Mouse (Mus musculus): ENCODE data around the gene Wipi2.

The Wipi2 gene

DNA sequence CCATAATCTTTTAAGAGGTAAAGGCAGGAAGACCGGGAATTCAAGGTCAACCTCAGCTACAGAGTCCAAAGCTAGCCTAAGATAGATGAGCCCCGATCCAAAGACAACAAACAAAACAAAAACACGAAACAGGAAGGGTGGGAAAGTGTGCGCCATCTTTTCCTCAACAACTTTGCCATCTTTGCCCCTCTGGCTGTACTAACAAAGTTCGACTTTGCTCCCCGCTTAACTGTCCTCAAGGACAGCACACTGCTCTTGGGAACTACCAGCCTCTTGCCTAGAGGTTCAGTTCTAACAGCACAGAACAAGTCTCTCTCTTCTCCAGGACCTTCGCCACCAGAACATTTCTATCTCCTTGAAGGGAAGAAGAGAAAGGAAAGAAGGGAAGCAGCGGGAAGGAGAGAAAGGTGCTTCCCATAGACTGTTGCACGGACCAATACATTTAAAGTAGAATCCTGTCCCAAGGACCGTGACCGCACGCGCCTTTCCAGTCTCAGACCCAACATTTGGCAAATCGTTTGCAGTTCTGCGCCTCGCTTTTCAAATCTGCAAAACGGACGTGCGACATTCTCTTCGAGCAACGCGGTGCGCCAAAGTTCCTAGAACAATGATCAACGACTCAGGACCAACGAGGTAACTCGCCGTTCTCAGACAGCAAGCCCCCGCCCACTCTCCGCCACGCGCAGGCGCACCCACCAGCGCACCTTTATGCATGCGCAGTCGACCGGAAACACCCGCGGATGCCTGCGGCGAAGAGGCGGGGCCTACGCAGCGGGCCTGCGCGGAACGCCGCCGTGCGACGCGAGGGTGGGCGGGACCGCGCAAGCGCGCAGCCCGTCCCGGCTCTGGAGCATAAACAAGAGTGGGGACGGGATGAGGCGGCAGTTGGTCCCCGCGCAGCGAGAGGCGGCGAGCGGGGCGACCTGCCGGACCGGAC is 1.5 kb downstream of the Wipi2 start:
- ATAC-seq (ENCODE audit: insufficient number of reproducible peaks, low FRiP score, low TSS enrichment), result peak; percentile 91

DNA sequence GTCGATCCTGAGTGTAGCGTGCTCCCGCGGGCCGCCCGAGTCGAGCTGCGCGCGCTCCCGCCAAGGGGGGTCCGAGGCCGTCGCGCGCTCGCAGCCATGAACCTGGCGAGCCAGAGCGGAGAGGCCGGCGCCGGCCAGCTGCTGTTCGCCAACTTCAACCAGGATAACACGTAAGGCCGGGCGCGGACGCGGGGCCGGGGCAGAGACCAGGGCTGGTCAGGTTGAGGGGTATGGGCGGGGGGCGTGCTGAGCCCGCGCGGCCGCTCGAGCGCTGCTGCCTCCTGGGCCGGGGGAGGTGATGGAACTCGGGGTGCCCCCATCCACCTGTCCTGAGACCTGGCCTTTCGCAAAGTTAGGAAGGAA is 2.1 kb downstream of the Wipi2 start:
- peak; percentile 47; the same call in 1 of the 2 replicates for ATAC-seq (ENCODE audit: insufficient number of reproducible peaks, low FRiP score, low TSS enrichment)

DNA sequence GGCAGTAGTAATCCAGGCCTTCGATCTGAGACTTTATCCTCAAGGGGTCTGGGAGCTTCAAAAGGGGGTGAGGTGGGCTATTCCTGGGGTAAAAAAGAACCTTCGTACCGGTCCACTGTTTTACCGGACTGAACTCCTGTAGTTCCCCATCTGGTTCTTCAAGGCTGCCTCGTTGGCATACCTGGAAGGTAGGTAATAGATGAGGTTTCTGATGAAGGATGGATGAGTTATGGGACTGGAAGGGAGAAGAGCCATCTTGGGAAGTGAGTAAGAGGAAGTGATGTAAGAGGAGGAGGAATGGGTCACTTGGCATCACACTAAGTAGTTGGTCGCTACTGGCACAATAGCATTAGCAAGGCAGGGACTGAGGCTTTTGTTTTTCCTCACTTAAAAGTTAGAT is 2.7 kb downstream of the Wipi2 start:
- no peak for ATAC-seq (ENCODE audit: insufficient number of reproducible peaks, low FRiP score, low TSS enrichment)

DNA sequence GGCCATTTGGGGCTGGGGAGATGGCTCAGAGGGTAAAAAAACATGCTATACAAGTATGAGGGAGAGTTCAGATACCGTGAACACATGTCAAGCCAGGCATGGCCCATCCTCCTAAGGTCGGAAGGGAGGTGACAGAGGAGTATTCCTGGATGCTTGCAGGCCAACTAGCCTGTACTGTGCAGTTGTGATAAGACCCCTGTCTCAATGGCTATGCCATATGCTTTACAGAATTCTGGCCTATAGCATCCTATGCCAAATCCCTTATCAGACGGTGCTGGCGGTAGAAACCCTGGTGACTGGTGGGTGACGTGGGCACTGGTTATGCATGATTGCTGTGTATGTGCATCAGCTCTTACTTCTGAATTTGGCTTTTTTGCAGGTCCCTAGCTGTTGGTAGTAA is 10.3 kb downstream of the Wipi2 start:
- no peak for ATAC-seq (ENCODE audit: insufficient number of reproducible peaks, low FRiP score, low TSS enrichment)

DNA sequence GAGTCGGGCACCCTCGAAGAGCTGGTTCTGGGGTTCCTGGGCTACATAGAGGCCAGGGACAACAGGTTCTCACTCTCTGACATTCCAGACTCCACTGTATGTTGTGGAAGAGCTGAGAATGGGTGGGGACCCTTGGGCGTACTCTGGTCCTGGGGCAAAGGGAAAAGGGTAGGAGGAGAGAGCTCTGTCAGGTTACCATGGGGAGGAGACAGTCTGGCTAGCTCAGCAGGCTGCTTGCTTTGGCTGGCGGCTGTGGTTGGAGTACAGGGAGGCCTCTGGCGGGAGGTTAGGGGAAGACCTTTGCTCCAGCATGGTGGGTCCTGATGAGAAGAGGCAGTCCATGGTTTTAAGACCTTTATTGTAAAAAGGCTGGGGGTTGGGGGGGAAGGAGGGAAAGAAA is 12.6 kb downstream of the Wipi2 start:
- ATAC-seq (ENCODE audit: insufficient number of reproducible peaks, low FRiP score, low TSS enrichment), result no peak

DNA sequence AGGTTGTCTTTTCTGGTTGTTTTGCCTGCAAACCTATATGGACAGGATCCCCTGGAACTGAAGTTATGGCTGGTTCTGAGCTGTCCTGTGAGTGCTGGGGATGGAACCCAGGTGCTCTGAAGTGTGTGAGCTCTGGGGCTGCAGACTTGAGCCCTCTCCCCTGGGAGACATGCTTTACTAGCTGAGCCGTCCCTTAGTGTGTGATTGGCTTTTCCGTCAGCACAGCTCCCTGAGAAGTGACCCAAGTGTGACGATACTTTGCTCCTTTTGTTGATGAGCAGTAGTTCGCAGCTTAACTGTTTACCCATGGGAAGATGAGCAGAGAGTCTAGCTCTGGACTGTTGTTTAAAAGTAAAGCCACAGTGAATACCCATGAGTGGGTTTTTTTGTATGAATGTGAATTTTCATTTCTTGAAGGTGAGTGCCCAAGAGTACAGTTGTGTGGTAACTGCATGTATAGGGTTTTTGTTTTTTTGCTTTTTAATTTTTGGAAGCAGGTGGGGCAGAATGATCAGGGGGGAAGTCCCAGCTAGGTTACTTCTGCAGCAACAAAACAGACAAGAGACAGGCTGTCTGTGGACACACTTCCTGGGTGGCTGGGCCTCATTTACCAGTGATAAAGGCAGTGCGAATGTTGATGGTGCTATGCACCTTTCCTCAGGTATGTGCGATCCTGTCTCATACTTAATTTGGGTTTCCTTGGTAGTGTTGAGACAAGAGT is 14.0 kb downstream of the Wipi2 start:
- no peak for ATAC-seq (ENCODE audit: insufficient number of reproducible peaks, low FRiP score, low TSS enrichment)

DNA sequence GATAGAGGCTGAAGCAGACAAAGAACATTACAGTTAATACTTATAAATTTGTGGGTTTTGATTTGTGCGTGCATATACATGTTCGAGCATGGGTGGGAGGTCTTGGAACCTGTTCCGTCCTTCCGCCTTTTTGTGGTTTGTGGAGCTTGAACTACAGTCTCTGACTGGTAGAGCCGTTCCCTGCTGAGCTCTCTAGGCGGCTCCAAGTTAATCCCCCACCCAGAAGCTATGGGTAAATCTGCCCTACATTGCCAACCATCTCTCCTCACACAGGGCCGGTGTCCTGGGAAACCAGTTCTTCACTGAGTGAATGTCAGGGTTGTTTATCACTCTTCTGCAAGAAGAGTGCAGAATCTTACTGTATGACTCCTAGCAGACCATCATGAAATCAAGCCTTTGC is 20.7 kb downstream of the Wipi2 start:
- ATAC-seq (ENCODE audit: insufficient number of reproducible peaks, low FRiP score, low TSS enrichment), result no peak

DNA sequence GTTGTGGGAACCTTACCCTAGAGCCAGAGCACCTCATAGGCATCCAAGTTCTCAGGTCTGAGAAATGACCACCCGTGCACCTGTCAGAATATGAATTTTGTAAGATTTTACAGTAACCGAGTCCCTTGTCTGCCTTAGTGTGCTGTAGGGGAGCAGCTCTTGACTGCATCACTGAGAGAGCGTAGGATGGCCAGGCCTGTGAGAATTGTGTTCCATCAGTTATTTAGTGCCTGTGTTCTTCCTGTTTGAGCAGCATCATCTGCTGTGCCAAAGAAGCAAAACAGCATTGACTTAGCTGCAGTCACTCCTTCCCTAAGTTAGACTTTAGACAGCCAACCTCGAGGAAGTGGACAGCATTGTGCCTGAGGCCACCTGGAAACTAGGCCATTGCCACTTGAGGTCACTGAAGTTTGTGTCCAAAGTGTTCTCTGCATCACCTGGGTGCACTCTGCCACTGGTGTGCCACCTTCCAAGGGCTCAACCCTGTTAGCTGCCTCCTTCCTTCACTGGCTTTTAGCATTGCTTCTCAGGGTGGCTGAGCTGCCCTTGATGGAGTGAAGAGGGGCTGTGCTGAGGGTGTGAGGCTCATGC is 22.1 kb downstream of the Wipi2 start:
- no peak for ATAC-seq (ENCODE audit: insufficient number of reproducible peaks, low FRiP score, low TSS enrichment)

DNA sequence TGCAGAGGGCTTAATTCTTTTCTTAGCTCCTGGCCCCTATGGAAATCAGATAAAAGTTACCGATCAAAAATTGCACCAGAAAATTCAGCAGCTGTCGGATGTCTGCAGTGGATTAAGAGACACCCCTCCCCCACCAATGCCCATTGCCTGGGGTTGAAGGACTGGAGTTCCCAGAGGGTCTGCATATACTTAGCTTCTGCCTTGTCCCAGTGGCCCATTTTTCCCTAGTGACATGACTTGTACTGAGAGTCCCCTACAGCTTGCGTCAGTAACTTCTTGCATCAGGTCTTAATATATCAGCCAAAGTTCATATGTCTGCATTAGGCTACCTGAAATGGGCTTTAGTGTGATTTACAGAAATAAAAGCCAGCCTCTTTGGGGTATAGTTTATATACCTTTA is 22.9 kb downstream of the Wipi2 start:
- no peak for ATAC-seq (ENCODE audit: insufficient number of reproducible peaks, low FRiP score, low TSS enrichment)

DNA sequence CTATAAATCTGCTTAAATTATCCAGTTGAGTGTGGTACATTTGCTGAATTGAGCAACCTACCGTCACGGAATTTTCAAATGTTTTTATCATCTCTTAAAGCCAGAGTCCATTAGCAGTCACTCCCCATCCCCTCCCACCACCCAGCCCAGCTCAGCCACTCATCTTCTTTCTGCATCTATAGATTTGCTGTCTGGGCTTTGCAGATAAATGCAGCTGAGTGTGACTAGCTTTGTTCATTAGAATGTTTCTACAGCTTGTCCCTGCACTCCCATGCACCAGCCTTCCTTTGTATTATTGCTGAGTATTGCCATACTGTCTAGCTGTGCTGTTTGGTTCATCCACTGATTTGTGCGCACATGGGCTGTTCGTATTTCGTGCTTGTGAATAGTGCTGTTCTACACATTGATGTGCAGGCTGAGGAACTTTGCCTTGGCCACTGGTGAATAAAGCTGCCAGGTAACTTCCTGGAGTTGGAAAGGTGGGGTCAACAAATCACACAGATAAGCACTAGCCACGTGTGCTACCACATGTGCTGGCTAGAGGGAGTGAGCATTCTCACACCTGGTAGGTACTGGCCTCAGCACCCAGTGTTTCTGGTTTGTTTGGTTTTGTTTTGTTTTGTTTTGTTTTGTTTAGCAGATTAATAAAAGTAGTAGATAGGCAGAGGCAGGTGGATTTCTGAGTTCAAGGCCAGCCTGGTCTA is 23.4 kb downstream of the Wipi2 start:
- no peak for ATAC-seq (ENCODE audit: insufficient number of reproducible peaks, low FRiP score, low TSS enrichment)

DNA sequence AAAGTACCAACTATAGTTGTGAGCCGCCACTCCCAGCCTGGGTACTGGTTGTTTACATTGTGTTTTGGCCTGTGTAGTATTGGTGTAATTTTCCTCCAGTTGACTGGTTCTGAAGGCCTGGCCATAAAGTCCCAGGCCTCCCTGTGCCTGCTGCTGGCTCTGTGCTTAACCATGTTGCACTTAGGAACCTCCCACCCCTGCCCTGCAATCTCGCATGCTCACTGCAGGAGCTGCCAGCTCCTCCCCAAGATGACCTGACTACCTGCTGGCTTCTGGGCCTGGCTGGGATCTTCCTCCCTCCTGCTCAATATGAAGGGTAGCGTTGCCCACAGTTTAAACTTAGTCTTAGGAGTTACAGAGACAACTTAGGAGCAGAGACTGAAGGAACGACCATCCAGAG is 24.8 kb downstream of the Wipi2 start:
- no peak for ATAC-seq (ENCODE audit: insufficient number of reproducible peaks, low FRiP score, low TSS enrichment)

DNA sequence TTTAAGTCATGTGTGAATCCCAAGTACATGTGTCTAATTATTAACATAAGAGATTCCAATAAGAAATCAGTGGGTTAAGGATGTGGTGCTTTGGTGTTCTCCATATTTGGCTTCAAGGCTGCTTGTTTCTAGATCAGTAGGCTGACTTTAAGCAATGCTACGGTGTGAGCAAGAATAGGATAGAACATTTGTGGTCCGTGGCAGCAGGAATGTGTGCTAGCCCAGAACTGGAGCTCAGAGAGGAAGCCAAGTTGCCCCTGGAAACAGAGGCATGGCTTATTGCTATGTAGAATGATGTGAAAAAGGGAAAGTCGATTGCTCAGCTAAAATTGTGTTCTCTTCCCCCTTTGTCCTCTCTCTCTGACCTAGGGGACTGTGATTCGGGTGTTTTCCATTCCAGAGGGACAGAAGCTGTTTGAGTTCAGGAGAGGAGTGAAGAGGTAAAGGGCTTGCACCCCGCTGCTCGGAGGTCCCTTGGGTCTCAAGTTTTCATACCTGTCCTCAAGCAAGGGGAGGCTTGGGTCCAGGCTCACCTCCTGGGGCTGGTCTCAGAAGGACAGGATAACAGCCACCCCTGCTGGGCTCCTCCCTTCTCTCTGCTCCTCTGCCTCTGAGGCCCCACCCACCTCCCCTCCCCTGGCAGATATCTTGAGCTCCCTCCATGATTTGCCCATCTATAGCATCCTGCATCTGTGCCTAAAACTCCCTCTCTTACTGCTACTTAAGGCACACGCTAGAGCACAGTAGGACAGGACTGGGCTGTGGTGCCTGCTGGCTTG is 33.3 kb downstream of the Wipi2 start:
- no peak for ATAC-seq (ENCODE audit: insufficient number of reproducible peaks, low FRiP score, low TSS enrichment)

DNA sequence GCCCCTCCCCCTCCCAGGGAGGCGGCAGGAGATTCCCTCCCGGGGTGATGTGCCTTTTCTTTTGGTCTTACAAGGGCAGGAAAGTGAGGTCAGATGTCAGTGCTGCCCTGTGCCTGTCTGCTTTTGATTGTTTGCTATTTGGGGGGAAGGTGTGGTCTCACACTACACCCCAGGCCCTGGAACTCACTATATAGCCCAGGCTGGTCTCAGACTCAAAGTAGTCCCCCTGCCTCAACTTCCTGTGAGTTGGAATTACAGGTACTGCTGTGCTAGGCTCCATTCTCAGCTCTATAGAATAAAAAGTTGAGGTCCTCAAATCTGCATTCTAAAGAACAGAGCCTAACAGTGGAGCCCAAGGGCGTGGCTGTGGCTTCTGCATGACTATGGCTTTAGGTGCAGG is 40.4 kb downstream of the Wipi2 start:
- ATAC-seq (ENCODE audit: insufficient number of reproducible peaks, low FRiP score, low TSS enrichment), result no peak

DNA sequence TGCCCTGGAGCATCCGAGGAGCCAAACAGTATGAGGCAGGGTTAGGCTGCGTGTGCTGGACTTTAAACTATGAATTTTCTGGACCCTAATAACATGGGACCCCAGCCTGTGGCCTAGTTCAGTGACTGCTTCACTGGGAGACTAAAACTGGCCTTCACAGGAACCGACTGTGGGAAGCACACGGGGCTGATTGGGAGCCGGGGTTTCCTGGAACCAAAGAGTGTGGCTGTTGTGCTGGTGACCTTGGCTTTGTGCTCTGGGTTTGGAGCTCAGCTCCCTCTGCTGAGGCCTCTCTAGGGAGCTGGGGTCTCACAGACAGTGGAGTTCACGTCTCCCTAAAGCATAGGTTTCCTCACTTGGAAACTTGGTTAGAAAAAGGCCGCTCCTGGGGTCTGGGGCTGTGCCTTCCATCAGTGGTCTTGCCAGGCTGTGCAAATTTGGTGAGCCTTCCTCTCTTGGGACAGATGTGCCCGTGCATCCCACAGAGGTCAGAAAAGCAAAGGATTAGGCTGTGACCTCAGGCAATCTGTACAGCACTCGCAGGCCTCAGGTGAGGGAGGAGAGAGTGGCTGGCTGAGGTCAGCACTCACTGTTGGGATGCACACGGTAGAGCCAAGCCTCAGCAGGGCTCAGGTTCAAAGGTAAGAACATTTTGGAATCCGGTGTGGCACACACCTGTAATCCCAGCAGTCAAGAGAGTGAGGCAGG is 41.2 kb downstream of the Wipi2 start:
- ATAC-seq (ENCODE audit: insufficient number of reproducible peaks, low FRiP score, low TSS enrichment), result no peak

DNA sequence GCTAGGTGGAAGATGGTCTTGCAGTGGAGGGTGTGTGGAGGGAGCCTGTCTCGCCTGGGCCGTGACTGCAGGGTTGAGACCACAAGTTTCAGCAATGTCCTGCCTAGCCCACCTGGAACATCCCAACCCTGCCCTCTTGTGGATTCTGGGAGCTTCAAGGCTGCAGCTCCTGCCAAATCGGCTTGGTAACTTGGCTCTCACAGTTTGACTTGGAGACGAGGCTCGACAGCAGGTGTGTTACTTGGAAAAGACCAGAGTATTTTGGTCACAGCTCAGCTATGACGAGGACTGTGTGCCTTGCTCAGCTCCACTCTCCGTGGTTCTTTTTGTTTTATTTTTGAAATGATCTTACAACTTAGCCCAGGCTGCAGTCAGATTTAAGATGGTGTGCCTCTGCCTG is 42.2 kb downstream of the Wipi2 start:
- peak; percentile 41; the same call in 1 of the 2 replicates for ATAC-seq (ENCODE audit: insufficient number of reproducible peaks, low FRiP score, low TSS enrichment)

DNA sequence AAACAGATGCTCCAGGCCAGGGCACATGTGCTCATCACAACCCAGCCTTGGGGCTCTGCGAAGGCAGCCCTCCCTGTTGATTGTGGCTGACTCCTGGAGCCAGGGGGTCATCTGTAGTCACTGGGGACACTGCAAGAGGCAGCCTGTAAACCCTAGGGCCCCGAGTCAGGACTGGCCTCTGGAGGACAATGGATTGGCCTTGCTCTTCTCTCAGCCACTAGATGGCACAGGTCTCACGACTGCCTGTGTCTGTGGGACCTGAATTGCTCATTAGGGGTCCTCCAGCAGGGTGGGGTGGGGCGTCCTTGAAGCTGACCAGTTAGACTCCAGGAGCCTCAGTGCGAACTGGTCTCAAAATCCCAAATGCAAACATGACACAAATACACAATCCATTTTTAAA is 45.6 kb downstream of the Wipi2 start:
- no peak for ATAC-seq (ENCODE audit: insufficient number of reproducible peaks, low FRiP score, low TSS enrichment)

DNA sequence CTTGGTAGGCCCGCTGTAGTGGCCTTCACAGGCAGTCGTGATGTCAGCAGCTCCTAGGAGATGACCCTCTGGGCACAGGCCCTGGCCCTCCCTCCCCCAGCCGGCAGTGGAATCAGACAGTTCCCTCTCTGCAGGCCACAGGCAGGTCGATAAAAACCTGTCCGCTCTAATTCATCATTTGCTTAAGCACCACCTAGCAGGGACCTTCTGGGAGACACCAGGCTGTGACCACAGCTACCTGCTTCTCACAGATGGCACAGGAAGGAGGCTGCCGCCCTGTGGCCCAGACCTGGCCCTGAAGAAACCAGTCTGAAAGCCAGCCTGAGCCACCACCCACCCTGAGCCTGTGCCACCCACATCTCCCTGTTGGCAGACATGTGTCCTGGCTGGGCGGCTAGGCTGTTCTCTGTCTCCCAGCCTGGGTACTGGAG is 50.7 kb downstream of the Wipi2 start:
- peak; percentile 94 for ATAC-seq (ENCODE audit: insufficient number of reproducible peaks, low FRiP score, low TSS enrichment)

DNA sequence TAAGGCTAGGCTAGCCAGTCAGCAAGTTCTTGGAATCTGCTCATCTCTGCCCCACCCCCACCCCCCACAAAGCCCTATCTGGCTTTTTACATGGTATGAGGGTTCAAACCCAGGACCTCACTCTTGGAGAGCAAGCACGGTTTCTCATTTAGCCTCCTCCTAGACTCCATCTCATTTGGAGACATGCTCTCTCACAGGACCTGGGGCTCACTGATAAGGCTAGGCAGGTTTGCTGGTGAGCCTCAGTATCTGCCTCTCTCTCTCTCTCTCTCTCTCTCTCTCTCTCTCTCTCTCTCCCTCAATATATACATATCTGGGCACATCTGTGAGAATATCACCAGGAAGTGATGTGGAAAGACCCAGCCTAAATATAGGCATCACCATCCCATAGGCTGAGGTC is 51.6 kb downstream of the Wipi2 start:
- no peak for ATAC-seq (ENCODE audit: insufficient number of reproducible peaks, low FRiP score, low TSS enrichment)

DNA sequence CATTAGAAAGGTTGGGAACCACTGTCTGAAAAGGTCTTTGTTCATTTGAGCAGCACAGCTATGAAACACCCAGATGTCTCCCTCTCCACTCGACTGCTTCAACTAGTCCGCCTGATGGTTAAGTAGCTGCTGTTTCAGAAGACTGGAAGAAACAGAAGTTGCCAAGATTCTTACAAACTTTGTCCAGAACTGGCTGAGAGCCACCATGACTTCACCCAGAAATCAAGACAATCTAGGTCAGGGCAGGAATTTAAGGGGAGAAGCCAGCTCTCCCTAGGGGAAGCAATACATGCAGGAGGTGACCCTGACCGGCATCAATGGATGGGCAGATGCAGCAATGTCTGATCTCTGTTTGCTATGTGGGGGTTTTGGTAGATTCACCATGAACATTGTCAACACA is 54.4 kb downstream of the Wipi2 start:
- no peak for ATAC-seq (ENCODE audit: insufficient number of reproducible peaks, low FRiP score, low TSS enrichment)

All from cerebellum, adult (tissue).